Mouse (Mus musculus) bone marrow, adult 2 months (tissue): ENCODE data around the gene Tecr.

Experiments used
- CTCF ChIP-seq: fragments of 200-500 bp; IDR thresholded peaks from 2 replicates; pipeline ENCODE4 v1.5.1; 2011; ENCODE audit warnings: low read length, control low read depth; ENCODE audit not compliant: control insufficient read depth, insufficient read depth
- POLR2A ChIP-seq: fragments of 200-500 bp; IDR thresholded peaks from 2 replicates; pipeline ENCODE4 v1.6.1; 2011; ENCODE audit warnings: low read depth, mild to moderate bottlenecking, control low read depth, low read length, borderline replicate concordance; ENCODE audit not compliant: control insufficient read depth

DNA sequence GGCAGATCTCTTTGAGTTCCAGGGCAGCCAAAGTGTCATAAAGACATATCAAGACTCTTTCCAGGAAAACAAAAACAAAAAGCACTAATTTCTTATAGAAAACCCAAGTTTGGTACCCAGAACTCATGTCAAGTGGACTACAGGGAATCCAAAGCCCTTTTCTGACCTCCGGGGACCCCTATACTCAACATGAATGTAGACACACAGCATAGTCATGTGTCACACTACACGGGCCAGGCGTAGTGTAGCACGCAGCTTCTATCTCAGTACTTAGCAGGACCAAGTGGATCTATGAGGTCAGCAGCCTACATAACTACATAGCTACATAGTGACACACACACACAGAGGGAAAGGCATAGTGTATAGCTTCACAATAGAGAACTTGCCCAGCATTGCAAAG is 5.9 kb upstream of the Tecr start:
- TF ChIP-seq CTCF, result no peak
- no peak for TF ChIP-seq POLR2A
